Mouse (Mus musculus) testis, postnatal 10 days (tissue): Measurements from ENCODE around the gene Tsc1.

Experiments
- DNase-seq: peaks from one replicate; pipeline ENCODE4 v3.0.0; 2021; ENCODE audit warnings: low spot score

Gene Tsc1

DNA sequence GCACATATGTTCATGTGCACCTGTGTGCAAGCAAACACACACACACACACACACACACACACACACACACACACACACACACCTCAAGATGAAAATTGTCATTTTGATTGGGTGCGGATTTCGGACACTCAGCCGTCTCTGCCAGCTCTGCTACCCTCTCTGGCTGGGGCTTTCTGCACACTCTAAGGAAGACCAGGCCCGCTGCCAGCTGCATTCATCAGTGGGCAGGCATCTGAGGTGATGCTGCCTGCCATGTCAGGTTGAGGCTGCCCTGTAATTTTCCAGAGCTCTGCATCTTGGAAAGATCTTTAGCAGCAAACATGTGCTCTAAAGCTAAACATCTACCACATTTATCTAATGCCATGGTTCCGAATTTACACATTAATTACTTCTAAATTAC lies 96.1 kb downstream of the Tsc1 start:
- DNase-seq: no peak

DNA sequence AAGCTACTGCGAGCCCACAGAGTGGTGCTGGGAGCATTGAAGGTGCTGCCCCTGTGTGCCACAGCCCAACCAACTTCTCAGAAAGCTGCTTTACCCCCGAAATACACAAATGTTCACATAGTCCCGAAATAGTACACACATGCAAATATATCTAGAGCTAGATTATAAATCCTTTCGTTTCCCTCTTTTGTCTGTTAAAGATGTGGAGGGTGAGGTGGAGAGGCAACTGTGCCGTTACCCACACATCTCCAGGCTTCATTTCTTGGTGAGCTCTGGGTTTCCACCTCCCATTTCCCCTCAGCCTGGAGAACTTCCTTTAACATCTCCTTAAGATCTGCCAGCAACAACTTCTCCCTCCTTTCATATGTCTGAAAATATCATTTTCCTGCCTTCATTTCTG lies 99.1 kb downstream of the Tsc1 start:
- no peak for DNase-seq
